Mouse (Mus musculus): ENCODE results near the gene Csn1s2a.
"Not testable (repeated sequence)": the region's sequence is repeated elsewhere in the genome, so short reads cannot be mapped to it uniquely, and the experiment has no call there.

Csn1s2a gene

GRCm38 (mm10) chr5:87774267-87774666 lies at the start of gene Csn1s2a:
Gene Csn1s2a, plus strand, starts transcription at chr5:87774567.
- DNase-seq (ENCODE audit: low spot score) = no peak

DNA sequence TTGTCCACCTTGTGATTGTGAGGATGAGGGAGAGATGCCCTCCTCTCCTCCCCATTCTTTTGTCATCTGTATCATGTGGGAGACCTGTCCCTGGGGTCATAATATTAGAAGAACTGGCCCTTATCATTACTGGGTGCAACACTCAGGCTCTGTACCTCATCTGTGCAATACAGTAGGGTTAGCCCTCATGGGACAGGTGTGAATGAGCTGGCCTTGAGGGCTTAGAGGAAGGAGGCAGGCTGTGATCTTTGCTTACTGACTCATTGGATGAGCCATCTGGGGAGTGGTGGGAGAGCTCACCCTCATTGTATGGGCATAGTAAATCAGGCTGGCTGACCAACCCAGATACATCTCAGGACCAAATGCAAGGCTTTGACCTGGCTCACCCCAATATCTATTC lies 39.5 kb upstream of the Csn1s2a start:
- DNase-seq (ENCODE audit: low spot score) = no peak

DNA sequence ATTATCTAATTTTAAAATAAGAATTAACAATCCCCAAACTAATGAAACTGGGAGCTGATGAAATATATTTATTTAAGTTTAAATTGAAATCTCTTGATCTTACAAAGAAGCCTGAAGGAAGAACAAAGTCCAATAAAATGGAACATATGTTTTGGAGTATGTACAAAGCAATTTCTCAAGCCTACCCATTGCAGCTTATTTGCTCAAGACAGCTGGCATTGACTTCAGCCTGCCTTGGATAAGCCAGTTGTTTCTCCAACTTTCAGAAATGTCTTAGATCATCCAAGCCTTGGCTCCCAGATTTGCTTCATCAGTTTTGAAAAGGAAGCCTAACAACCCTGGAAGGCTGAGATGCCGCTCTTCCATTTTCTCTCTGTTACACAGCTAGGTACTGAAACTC lies 20.9 kb upstream of the Csn1s2a start:
- no peak for DNase-seq (ENCODE audit: low spot score)

GRCm38 (mm10) chr5:87764546-87764945 lies 9.8 kb upstream of the Csn1s2a start:
- DNase-seq (ENCODE audit: low spot score) = no peak

DNA sequence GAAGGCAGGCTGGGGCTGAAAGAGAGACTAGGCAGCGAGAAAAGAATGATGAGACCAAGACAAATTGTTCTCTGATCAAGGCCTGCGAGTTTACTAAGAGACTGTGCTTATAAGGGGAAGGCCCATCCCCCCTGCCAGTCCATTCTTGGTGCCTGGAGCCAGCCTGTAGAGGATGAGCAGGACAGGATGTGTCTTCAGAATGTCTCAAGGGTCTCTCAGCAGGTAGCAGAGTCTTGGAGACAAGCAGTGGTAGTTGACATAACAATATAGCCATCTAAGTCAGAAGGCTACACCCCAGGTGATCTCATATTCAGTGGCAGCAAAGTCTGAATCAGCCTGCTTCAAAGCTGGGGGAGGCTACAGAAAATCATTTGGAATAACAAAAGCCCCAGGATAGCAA lies 2.2 kb upstream of the Csn1s2a start:
- DNase-seq (ENCODE audit: low spot score) = not testable (repeated sequence)

GRCm38 (mm10) chr5:87782731-87783130 lies 8.4 kb downstream of the Csn1s2a start:
- DNase-seq (ENCODE audit: low spot score) = no peak

DNA sequence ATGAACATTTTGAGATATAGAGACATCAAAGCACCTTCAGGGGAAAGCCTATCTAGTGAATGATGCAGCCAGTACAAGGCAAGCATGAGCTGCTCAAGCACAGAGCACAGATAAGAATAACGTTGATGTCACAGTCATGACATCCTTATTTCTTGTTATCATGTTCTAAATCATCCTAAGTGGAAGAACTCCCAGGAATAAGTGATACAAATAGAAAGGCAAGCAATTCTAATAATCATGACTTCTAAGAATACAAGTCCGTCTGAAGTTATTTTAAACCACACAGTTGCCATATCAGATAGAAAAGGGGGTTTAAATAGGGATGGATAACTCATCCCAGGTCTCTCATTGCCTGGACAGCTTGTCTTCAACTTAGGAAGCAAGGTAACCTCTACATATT lies 33.4 kb downstream of the Csn1s2a start, which contains the start of gene Csn1s2b:
Gene Csn1s2b, plus strand, starts transcription at position 301 of the 400 bp plus-strand sequence.
- DNase-seq (ENCODE audit: low spot score) = no peak

DNA sequence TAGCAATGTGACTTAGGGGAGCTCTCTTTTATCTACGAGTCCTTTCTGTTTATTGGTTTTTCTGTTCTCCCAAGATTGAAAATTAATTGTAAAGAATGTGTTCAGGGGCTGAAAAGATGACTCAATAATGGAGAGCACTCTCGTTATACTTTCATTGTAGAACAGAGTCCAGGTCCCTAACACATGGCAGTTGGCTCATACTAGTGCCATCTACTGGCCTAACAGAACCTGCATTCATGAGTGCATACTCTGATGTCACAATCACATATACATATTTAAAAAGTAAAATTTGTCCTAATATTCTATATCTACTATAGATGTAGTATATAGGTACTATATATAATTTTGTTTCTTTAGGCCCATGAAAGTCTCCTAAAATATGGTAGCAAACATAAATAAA lies 34.9 kb downstream of the Csn1s2a start:
- DNase-seq (ENCODE audit: low spot score) = no peak

DNA sequence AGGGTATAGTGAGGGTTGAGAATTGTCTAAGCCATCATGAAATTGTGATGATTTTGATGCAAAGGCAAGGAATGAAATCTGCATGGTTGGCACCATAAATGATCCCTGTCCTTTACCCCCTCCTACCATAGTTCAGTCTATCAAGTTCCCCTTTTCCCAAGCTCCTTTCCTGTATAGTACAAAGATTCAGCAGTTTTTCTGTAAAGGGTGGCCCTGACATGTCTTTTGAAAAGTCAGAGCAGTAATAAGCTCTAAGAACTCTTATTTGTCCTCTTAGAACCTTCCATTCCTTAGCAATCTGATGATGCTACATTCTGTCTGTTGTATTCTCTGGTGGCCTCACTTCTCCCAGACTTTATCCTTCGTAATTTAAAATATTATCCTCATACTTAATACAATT lies 51.0 kb downstream of the Csn1s2a start, which contains the start of gene Prr27:
Gene Prr27, plus strand, starts transcription at position 301 of the 400 bp plus-strand sequence.
- no peak for DNase-seq (ENCODE audit: low spot score)

Measured in spleen, adult 12 weeks (tissue).